Mouse (Mus musculus) neutrophil, adult 83 days (primary cell): ENCODE measurements around the gene Gab2. TPM values are rescaled to one million over a fixed set of nuclear protein-coding genes. Genes with fewer than 3 reads are reported as not detected.

Experiments
- total RNA-seq, 2 experiments: library from RNA; stranded (reverse); gene quantifications; one replicate each; pipeline ENCODE4 v1.2.4; 2023

Gab2 gene
- total RNA-seq = 10 to 100 TPM; 23.4 to 33.1 TPM

DNA sequence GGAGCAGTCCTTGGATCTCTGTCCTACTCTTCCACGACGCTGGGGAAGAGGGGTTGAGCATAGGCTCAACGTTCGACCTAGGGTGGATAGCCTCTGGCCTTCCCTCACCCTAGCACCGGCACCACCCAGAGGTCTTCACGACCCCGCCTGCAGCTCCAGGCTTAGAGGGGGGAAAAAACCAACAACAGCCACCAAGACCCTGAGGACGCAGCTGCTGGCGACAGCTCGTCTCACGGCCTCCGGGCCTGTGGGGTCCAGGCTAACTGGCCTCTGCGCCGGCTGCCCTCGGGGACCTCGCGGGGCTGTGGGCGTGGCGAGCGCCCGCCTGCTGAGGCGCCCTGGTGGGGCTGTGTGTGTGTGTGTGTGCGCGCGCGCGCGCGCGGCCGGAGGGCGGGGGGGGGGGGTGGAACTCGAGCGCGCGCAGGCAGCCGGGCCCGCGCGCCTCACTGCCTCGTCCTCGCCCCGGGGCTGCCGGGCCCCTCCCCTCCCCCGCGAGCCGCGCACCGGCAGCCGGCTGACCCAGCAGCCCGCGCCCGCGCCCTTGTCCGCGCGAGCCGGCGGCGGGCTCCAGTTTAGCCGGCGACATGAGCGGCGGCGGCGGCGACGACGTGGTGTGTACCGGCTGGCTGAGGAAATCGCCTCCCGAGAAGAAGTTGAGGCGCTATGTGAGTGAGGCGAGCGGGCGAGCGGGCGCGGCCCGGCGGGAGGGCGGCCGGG lies at the start of gene Gab2:
Gene Gab2 (plus strand): TSS at position 345 of the 717 bp plus-strand sequence.

DNA sequence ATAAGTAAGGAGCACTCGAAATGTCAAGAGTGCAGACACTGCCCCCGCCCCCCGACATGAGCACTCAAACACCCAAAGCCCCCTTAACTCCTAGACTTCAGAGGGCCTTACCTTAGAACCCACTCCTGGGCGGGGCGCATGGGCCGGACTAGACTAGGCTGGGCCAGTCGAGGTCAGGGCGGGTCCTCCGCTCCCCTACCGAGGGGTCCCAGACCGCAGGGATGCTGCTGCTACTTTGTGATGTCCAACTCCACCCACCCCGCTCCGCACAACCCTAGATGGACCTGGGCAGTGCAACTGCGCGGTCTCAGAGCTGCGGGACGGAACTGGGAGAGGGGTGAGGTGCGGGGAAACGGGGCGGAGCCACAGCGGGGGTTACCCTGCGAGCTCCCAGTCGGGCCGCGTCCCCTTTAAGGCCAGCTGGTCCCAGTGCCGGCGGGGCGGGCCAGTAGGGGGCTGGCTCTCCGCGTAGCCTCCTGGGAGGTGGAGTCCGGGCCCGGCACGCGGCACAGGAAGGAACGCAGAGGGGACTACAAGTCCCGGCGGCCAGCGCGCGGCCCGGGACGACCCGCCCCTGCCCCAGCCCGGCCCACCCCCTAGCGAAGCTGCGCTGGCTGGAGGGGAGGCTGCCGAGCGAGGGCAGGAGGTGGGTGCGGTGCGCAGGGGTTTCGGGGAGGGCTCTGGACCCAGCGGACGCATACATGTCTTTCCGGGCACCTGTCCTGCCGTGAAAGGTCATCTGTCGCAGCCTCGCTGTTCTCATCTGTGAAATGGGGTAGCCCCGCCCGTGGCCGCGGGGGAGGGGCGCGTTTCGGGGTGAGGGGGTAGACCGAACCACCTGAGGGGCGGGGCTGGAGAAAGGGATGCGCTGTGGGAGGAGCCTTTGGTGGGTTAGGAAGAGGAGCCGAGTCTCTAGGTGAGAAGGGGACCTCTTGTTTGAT lies 250.6 kb downstream of the Gab2 start, which contains the start of the genes Usp35 and Kctd21:
Gene Usp35 (minus strand): TSS at position 295 of the 941 bp plus-strand sequence.
Gene Kctd21 (plus strand): TSS at position 602 of the 941 bp plus-strand sequence.

Other genes with a start within 250 kb of the Gab2 start
- gene Nars2, start 130.1 kb upstream of the Gab2 start, total RNA-seq = 1 to 10 TPM; 2.9 to 3.0 TPM